Mouse (Mus musculus): ENCODE data around the gene Usp18. TPM values are rescaled to one million over a fixed set of nuclear protein-coding genes. Genes with fewer than 3 reads are reported as not detected.

The Usp18 gene
- polyA plus RNA-seq, 1 experiment from 2014 or later: 1.3 TPM

DNA sequence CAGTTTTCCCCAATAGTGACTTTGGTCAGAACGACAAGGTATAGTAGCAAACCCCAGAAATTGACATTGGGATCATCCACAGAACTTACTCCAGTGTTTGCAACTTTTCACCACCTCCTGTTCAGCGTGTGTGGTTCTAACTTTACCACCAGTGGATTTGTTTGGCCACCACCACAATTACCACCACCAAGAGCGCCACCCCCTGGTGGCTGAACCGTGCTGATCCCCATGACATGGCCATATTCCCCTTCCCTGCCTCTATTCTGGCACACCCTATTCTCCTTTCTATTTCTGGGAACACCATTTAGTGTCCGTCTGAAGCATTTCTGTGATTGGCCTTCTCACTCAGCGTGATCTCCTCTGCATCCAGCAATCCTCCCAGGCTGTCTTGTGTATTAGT lies 73.4 kb downstream of the Usp18 start:
- H3K9ac ChIP-seq: no peak overlapping the region
- 68% methylated on average over 6 of the region's 6 CpGs for WGBS
- ATAC-seq (ENCODE audit: low FRiP score, low read depth): no peak
- no peaks in the 10 kb centered on the region for H3K9me3 ChIP-seq
- H3K4me1 ChIP-seq: no peaks in the 10 kb centered on the region; the same call in 1 of the 2 replicates
- no peak overlapping the region for H3K4me3 ChIP-seq
- no peaks in the 10 kb centered on the region for H3K27me3 ChIP-seq (replicated peaks)
- H3K36me3 ChIP-seq: no peaks in the 10 kb centered on the region
- no peak overlapping the region for H3K27ac ChIP-seq
- H3K4me2 ChIP-seq (replicated peaks): no peak overlapping the region

Other genes starting within 250 kb of the Usp18 start
- gene Mical3, start 114.9 kb upstream of the Usp18 start, polyA plus RNA-seq (2016; fragmentation: Nextera tagmentation; extraction: Ambion mirVana): 17.3 and 22.2 TPM in 2 replicates
- gene Pex26, start 62.2 kb upstream of the Usp18 start, polyA plus RNA-seq (2016; fragmentation: Nextera tagmentation; extraction: Ambion mirVana): 11.9 and 12.5 TPM in 2 replicates
- gene Tuba8, start 35.2 kb upstream of the Usp18 start, polyA plus RNA-seq (2016; fragmentation: Nextera tagmentation; extraction: Ambion mirVana): 0.26 and 0.33 TPM in 2 replicates
- gene Slc6a13, start 54.3 kb downstream of the Usp18 start, polyA plus RNA-seq (2016; fragmentation: Nextera tagmentation; extraction: Ambion mirVana): 15.8 and 16.1 TPM in 2 replicates
- 0.14 TPM in 1 of 2 replicates, not detected in the other for gene Slc6a12, start 97.2 kb downstream of the Usp18 start, polyA plus RNA-seq (2016; fragmentation: Nextera tagmentation; extraction: Ambion mirVana)
- gene Iqsec3, start 227.8 kb downstream of the Usp18 start, polyA plus RNA-seq (2016; fragmentation: Nextera tagmentation; extraction: Ambion mirVana): 7.8 and 7.9 TPM in 2 replicates

All from neural tube, embryonic 12.5 days (tissue).